Mouse (Mus musculus) brain, embryonic 14.5 days (tissue): ENCODE measurements around the gene Tapbpl. TPM values are rescaled to one million over a fixed set of nuclear protein-coding genes. Genes with fewer than 3 reads are reported as not detected.
A peak's percentile ranks its signal among the peaks of the same experiment; 100 is the strongest.

Experiments
- DNase-seq: peaks from one replicate; pipeline ENCODE4 v3.0.0-alpha.2; 2011; ENCODE audit warnings: low read depth
- CTCF ChIP-seq: fragments of 200-500 bp; IDR thresholded peaks from 2 replicates; pipeline ENCODE4 v1.5.1; 2012; ENCODE audit warnings: inconsistent platforms, mild to moderate bottlenecking, moderate library complexity, borderline replicate concordance; ENCODE audit not compliant: insufficient read depth, insufficient read length; ENCODE audit errors: extremely low read depth
- POLR2A ChIP-seq: fragments of 200-500 bp; IDR thresholded peaks from 2 replicates; pipeline ENCODE4 v1.6.1; 2012; ENCODE audit warnings: mild to moderate bottlenecking, inconsistent platforms, borderline replicate concordance; ENCODE audit not compliant: poor library complexity, insufficient read depth, insufficient read length, severe bottlenecking; ENCODE audit errors: extremely low read depth
- polyA plus RNA-seq: library from polyadenylated mRNA; depleted of rRNA; stranded (reverse); fragments of >200 nt; gene quantifications from 2 replicates; pipeline ENCODE4 v1.2.3, GENCODE M21; 2012

Gene Tapbpl
- polyA plus RNA-seq, 1 experiment = 3.1 TPM

- no peak for TF ChIP-seq CTCF
- peak; percentile 75; the same call in 1 of the 2 replicates for TF ChIP-seq POLR2A
- DNase-seq = peak; percentile 99
Observed at GRCm38 (mm10) chr6:125215148-125215954, 16.3 kb downstream of the Tapbpl start, which contains the start of gene Vamp1. Gene Vamp1 (plus strand): TSS chr6:125215551.

DNA sequence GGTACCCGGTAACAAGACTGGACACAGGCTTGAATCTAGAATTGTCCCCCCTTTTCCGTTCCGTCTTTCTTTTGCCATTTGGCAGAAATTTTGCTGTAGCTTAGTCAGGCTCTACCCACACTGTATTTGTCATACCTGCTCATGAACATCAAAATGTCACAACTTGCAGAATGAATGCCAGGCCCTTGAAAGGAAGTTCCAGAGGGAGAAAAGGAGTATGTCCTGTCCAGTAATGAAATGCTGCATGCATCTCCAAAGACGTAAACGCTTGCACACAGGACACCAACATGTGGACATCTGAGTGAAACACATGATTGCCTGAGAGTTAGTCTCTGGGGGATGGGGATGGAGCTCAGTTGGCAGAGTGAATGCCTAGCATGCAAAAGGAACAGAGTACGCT is 17.9 kb downstream of the Tapbpl start:
- TF ChIP-seq CTCF (no peak), POLR2A (no peak)

GRCm38 (mm10) chr6:125213129-125213528 is 18.5 kb downstream of the Tapbpl start:
- TF ChIP-seq POLR2A (no peak), CTCF (no peak)
- DNase-seq = no peak

More for the DNA sequence above, 17.9 kb downstream of the Tapbpl start:
- DNase-seq = no peak

- no peak for TF ChIP-seq CTCF
- no peak for TF ChIP-seq POLR2A
- DNase-seq = no peak
Observed at GRCm38 (mm10) chr6:125212621-125213020, 19.0 kb downstream of the Tapbpl start.

GRCm38 (mm10) chr6:125210436-125210835 is 21.2 kb downstream of the Tapbpl start:
- TF ChIP-seq POLR2A (no peak), CTCF (no peak)
- DNase-seq = no peak

- TF ChIP-seq POLR2A (no peak), CTCF (no peak)
- no peak for DNase-seq
Observed at GRCm38 (mm10) chr6:125197166-125197565, 34.5 kb downstream of the Tapbpl start.

DNA sequence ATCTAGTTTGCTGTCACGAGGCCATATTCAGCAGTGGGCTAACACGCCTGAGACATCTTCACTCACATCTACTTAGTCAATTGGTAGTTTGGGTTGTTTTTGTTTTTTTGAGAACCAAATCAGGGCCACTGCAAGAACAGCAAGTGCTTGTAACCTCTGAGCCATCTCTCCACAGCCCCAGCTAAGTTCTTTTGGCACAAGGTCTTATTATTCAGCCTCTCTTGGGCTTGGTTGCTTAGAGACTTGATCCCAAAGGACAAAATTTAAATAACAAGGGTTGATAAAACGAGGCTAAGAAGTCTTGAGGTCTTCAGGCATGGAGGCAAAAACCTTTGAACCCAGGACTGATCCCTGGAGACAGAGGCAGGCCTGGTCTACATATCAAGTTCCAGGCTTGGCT is 35.4 kb downstream of the Tapbpl start:
- DNase-seq = peak; percentile 30
- TF ChIP-seq POLR2A = no peak

- no peak for DNase-seq
- TF ChIP-seq POLR2A = no peak
- TF ChIP-seq CTCF = no peak
Observed at GRCm38 (mm10) chr6:125195541-125196075, 36.1 kb downstream of the Tapbpl start.

- TF ChIP-seq CTCF = no peak
- TF ChIP-seq POLR2A = no peak
- no peak for DNase-seq
Observed at GRCm38 (mm10) chr6:125193390-125193789, 38.3 kb downstream of the Tapbpl start.

DNA sequence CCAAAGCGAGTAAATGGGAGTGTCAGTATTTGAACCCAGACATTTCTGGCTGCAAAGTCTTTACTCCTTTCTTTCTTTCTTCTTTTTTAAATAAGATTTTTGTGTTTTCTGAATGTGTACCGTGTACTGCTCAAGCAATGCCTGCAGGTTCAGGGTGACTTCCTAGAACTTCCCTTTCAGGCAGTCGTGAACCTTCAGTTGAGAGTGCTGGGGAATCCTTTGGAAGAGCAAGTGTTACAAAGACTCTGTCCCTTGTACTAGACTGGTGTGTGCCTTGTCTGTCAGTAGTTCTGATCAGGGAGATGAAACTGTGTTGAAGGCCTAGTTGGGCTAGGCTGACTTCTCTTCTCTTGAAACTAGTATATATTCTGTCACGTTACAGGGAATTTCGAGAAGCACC is 38.8 kb downstream of the Tapbpl start:
- TF ChIP-seq POLR2A (no peak), CTCF (no peak)
- DNase-seq = no peak

GRCm38 (mm10) chr6:125192016-125192714 is 39.5 kb downstream of the Tapbpl start:
- TF ChIP-seq CTCF = no peak
- TF ChIP-seq POLR2A = no peak
- peak; percentile 98 for DNase-seq

DNA sequence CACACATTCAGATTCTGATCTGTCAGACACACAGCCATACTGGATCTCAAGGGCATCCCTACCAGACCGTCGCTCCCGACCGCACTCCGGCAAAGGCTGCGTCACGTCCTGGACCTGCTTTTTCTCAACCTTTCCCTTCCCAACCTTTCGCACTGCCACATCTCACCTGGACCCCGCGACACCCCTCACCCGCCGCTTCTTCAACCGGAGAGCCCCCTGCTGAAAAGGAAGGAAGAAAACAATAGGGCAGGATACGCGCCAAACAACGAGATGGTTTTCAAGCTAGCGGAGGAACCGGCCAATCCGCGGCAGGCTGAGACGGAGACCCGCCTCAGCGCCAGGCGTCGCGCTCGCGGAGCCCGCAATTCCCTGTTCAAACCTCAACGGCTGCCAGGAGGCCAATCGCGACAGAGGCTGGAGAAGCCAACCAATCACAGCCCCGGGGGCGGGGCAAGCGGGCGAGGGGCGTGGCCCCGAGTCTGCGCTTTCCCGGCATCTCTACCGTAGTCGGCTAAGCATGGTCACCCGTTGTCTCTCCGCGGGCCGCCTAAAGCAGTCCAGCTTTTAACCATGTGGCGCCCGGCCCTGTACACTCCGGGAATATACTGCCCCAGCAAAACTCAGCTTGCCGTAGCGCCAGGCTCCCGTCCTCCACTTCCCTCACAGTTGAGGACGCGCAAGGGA is 40.2 kb downstream of the Tapbpl start, which contains the start of the genes Ncapd2 and Mrpl51:
TSS of gene Ncapd2 (minus strand) at position 370 of the 684 bp plus-strand sequence.
TSS of gene Mrpl51 (plus strand) at position 470 of the 684 bp plus-strand sequence.
- TF ChIP-seq POLR2A (peak; percentile 51; the same call in 1 of the 2 replicates), CTCF (no peak)

More for the DNA sequence above, 40.2 kb downstream of the Tapbpl start, which contains the start of the genes Ncapd2 and Mrpl51:
- peak; percentile 99 for DNase-seq
